1 mouse cellular context compared by ENCODE assay signal in the genomic region with DNA sequence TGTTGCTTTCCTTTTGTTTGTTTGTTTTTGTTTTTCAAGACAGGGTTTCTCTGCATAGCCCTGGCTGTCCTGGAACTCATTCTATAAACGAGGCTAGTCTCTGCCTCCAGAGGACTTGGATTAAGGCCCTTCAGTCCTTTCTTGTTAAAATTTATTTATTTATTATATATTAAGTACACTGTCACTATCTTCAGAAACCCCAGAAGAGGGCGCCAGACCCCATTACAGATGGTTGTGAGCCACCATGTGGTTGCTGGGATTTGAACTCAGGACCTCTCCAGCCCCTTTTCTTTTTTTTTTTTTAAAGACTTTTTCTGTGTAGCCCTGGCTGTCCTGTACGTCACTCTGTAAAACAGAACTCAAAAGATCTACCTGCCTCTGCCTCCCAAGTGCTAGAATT.
A peak's percentile ranks its signal among the peaks of the same experiment; 100 is the strongest.
TF ChIP-seq lines count a peak whose summit lies in the region.

No protein-coding gene starts in this region.

TF ChIP-seq in CH12.LX, 34 proteins besides CTCF, POLR2A, EP300 and RAD21:
- TF ChIP-seq ZKSCAN1 (IDR thresholded peaks at IDR 0.05; ENCODE audit: borderline replicate concordance, low read depth, low read length) (no peak), MYC (IDR thresholded peaks at IDR 0.05; ENCODE audit: low read depth, low read length) (0 out of 2 replicates have a peak, but pooled peaks have one; percentile 21), SIN3A (IDR thresholded peaks at IDR 0.05; ENCODE audit: low read length) (no peak)
